Mouse (Mus musculus) heart, embryonic 12.5 days (tissue): ENCODE data around the gene Btbd35f2. TPM values are rescaled to one million over a fixed set of nuclear protein-coding genes. Genes with fewer than 3 reads are reported as not detected.
"Not testable (repeated sequence)": the region's sequence is repeated elsewhere in the genome, so short reads cannot be mapped to it uniquely, and the experiment has no call there.

Experiments
- ATAC-seq: fragments of 200-750 bp; cut with Nextera tagmentation; 2 replicates; pipeline ENCODE4 v1.8.0; 2017; ENCODE audit warnings: moderate TSS enrichment, moderate library complexity; ENCODE audit not compliant: insufficient number of reproducible peaks, low FRiP score
- H3K27ac ChIP-seq: fragments of 300-500 bp; sonication (generic); 2 replicates; pipeline ENCODE4 v1.5.1; 2016; ENCODE audit warnings: mild to moderate bottlenecking, moderate library complexity; ENCODE audit not compliant: poor library complexity, severe bottlenecking
- H3K27me3 ChIP-seq: fragments of 300-500 bp; sonication (generic); replicated peaks from 2 replicates; pipeline ENCODE4 v1.6.1; 2016; ENCODE audit warnings: mild to moderate bottlenecking, moderate library complexity
- H3K36me3 ChIP-seq: fragments of 300-500 bp; sonication (generic); 2 replicates; pipeline ENCODE4 v1.6.1; 2016; ENCODE audit warnings: mild to moderate bottlenecking, moderate library complexity
- H3K4me1 ChIP-seq: fragments of 300-500 bp; sonication (generic); replicated peaks from 2 replicates; pipeline ENCODE4 v1.6.1; 2016; ENCODE audit warnings: mild to moderate bottlenecking
- H3K4me2 ChIP-seq: fragments of 300-500 bp; sonication (generic); 2 replicates; pipeline ENCODE4 v1.6.1; 2016; ENCODE audit warnings: mild to moderate bottlenecking, moderate library complexity
- H3K4me3 ChIP-seq: fragments of 300-500 bp; sonication (generic); 2 replicates; pipeline ENCODE4 v1.5.1; 2016; ENCODE audit warnings: mild to moderate bottlenecking
- H3K9ac ChIP-seq: fragments of 300-500 bp; sonication (generic); 2 replicates; pipeline ENCODE4 v1.6.1; 2016; ENCODE audit warnings: mild to moderate bottlenecking, moderate library complexity
- H3K9me3 ChIP-seq: fragments of 300-500 bp; sonication (generic); replicated peaks from 2 replicates; pipeline ENCODE4 v1.6.1; 2016; ENCODE audit warnings: mild to moderate bottlenecking, moderate library complexity
- WGBS: fragments of 180-500 bp; shearing (Covaris S2); methylation state at CpG from one replicate; pipeline ENCODE4 v1.1.7; 2016; 5-methylcytosine and 5-hydroxymethylcytosine counted together
- polyA plus RNA-seq: library from polyadenylated mRNA; unstranded; fragments of >200 nt; fragmentation: Nextera tagmentation; extraction: Ambion mirVana; gene quantifications from 2 replicates; pipeline ENCODE4 v1.2.1, GENCODE M21; 2016

The Btbd35f2 gene
- not detected in 2 replicates for polyA plus RNA-seq

- H3K9me3 ChIP-seq, H3K27ac ChIP-seq, H3K4me3 ChIP-seq, H3K4me1 ChIP-seq, H3K27me3 ChIP-seq, H3K9ac ChIP-seq, ATAC-seq, H3K36me3 ChIP-seq, H3K4me2 ChIP-seq: not testable (repeated sequence)
- 90% methylated on average over 1 of the region's 3 CpGs for WGBS
Measured at GRCm38 (mm10) chrX:32278094-32278493, at the start of gene Btbd35f2. TSS of gene Btbd35f2 (plus strand) at chrX:32278394.

Other genes with a start within 250 kb of the Btbd35f2 start
- gene Btbd35f22, start 230.6 kb upstream of the Btbd35f2 start, polyA plus RNA-seq, result not detected in 2 replicates